Mouse (Mus musculus) MEL (cell line): ENCODE results near the gene She. TPM values are rescaled to one million over a fixed set of nuclear protein-coding genes. Genes with fewer than 3 reads are reported as not detected.

Experiments used
- DNase-seq: peaks from one replicate; pipeline ENCODE4 v3.0.0; 2011; ENCODE audit warnings: low read depth, low spot score
- H3K27ac ChIP-seq: 2 replicates; pipeline ENCODE4 v1.5.1; 2012; ENCODE audit warnings: low read depth, mild to moderate bottlenecking, control low read depth, low read length, moderate library complexity; ENCODE audit not compliant: control insufficient read depth
- H3K27me3 ChIP-seq, 2 experiments: fragments of 150-350 bp in 1 of 2; sonication (generic) in 1 of 2; 2 replicates each; pipeline ENCODE4 v1.6.1; 2012; ENCODE audit warnings: low read length in 2 of 2, mild to moderate bottlenecking in 2 of 2, improper control_type of control experiment in 1 of 2, moderate library complexity in 1 of 2; ENCODE audit not compliant: insufficient read depth in 2 of 2, control insufficient read depth in 1 of 2
- H3K36me3 ChIP-seq, 2 experiments: 2 replicates each; pipeline ENCODE4 v1.6.1; 2012 to 2014; ENCODE audit warnings: low read length in 2 of 2, improper control_type of control experiment in 1 of 2, inconsistent platforms in 1 of 2, mild to moderate bottlenecking in 1 of 2; ENCODE audit not compliant: insufficient read depth in 2 of 2, control insufficient read depth in 1 of 2
- H3K4me1 ChIP-seq, 2 experiments: fragments of 150-350 bp in 1 of 2; sonication (generic) in 1 of 2; 2 replicates each; pipeline ENCODE4 v1.6.1; 2012; ENCODE audit warnings: low read length in 2 of 2, improper control_type of control experiment in 1 of 2, mild to moderate bottlenecking in 1 of 2; ENCODE audit not compliant: insufficient read depth in 2 of 2, control insufficient read depth in 1 of 2
- H3K4me3 ChIP-seq, 2 experiments: fragments of 150-350 bp in 1 of 2; sonication (generic) in 1 of 2; 2 replicates each; pipeline ENCODE4 v1.5.1; 2012; ENCODE audit warnings: low read depth in 2 of 2, low read length in 2 of 2, mild to moderate bottlenecking in 2 of 2, moderate library complexity in 2 of 2, control low read depth in 1 of 2, improper control_type of control experiment in 1 of 2; ENCODE audit not compliant: control insufficient read depth in 1 of 2, insufficient read depth in 1 of 2
- H3K79me2 ChIP-seq: 2 replicates; pipeline ENCODE4 v1.6.1; 2012; ENCODE audit warnings: mild to moderate bottlenecking, low read length, moderate library complexity; ENCODE audit not compliant: control insufficient read depth, poor library complexity, insufficient read depth
- H3K9ac ChIP-seq: 2 replicates; pipeline ENCODE4 v1.6.1; 2012; ENCODE audit warnings: low read depth, mild to moderate bottlenecking, control low read depth, low read length, moderate library complexity; ENCODE audit not compliant: control insufficient read depth, poor library complexity, severe bottlenecking
- H3K9me3 ChIP-seq: fragments of 150-350 bp; sonication (generic); replicated peaks from 2 replicates; pipeline ENCODE4 v1.6.1; 2012; ENCODE audit warnings: mild to moderate bottlenecking, low read length, improper control_type of control experiment, moderate library complexity; ENCODE audit not compliant: insufficient read depth
- BHLHE40 ChIP-seq: IDR thresholded peaks from 2 replicates; pipeline ENCODE4 v1.6.1; 2012; ENCODE audit warnings: low read depth, mild to moderate bottlenecking, inconsistent platforms, low read length, improper control_type of control experiment, borderline replicate concordance
- CHD1 ChIP-seq: IDR thresholded peaks from 2 replicates; pipeline ENCODE4 v1.6.1; 2012; ENCODE audit warnings: low read depth, mild to moderate bottlenecking, inconsistent platforms, low read length, improper control_type of control experiment
- CHD2 ChIP-seq: IDR thresholded peaks from 2 replicates; pipeline ENCODE4 v1.6.1; 2011; ENCODE audit warnings: low read length, improper control_type of control experiment
- EP300 ChIP-seq, 2 experiments: IDR thresholded peaks; 2 replicates each; pipeline ENCODE4 v1.6.1; 2011; ENCODE audit warnings: improper control_type of control experiment in 2 of 2, low read length in 2 of 2, low read depth in 1 of 2, mild to moderate bottlenecking in 1 of 2
- ETS1 ChIP-seq: IDR thresholded peaks from 2 replicates; pipeline ENCODE4 v1.6.1; 2012; ENCODE audit warnings: low read depth, mild to moderate bottlenecking, inconsistent platforms, low read length, improper control_type of control experiment, moderate library complexity
- GABPA ChIP-seq: IDR thresholded peaks from 2 replicates; pipeline ENCODE4 v1.6.1; 2012; ENCODE audit warnings: low read depth, mild to moderate bottlenecking, inconsistent platforms, low read length, improper control_type of control experiment, moderate library complexity
- GATA1 ChIP-seq: IDR thresholded peaks from 2 replicates; pipeline ENCODE4 v1.6.1; 2011; ENCODE audit warnings: low read depth, low read length, improper control_type of control experiment
- HCFC1 ChIP-seq: IDR thresholded peaks from 2 replicates; pipeline ENCODE4 v1.6.1; 2012; ENCODE audit warnings: low read depth, mild to moderate bottlenecking, inconsistent platforms, low read length, improper control_type of control experiment, moderate library complexity
- MAX ChIP-seq: IDR thresholded peaks from 2 replicates; pipeline ENCODE4 v1.6.1; 2011; ENCODE audit warnings: low read length, improper control_type of control experiment
- MAZ ChIP-seq: IDR thresholded peaks from 2 replicates; pipeline ENCODE4 v1.6.1; 2012; ENCODE audit warnings: low read depth, mild to moderate bottlenecking, inconsistent platforms, low read length, improper control_type of control experiment
- MXI1 ChIP-seq: IDR thresholded peaks from 2 replicates; pipeline ENCODE4 v1.6.1; 2011; ENCODE audit warnings: mild to moderate bottlenecking, low read depth, low read length, improper control_type of control experiment
- NELFE ChIP-seq: IDR thresholded peaks from 2 replicates; pipeline ENCODE4 v1.6.1; 2011; ENCODE audit warnings: low read depth, low read length, improper control_type of control experiment
- NRF1 ChIP-seq: IDR thresholded peaks from 2 replicates; pipeline ENCODE4 v1.6.1; 2014; ENCODE audit warnings: low read depth, mild to moderate bottlenecking, inconsistent platforms, low read length, improper control_type of control experiment, moderate library complexity; ENCODE audit not compliant: poor library complexity, insufficient read depth, severe bottlenecking
- POLR2A ChIP-seq, 2 experiments: IDR thresholded peaks; 2 replicates each; pipeline ENCODE4 v1.6.1; 2011 to 2012; ENCODE audit warnings: low read length in 2 of 2, mild to moderate bottlenecking in 2 of 2, control low read depth in 1 of 2, improper control_type of control experiment in 1 of 2, low read depth in 1 of 2, moderate library complexity in 1 of 2; ENCODE audit not compliant: control insufficient read depth in 1 of 2, insufficient read depth in 1 of 2, poor library complexity in 1 of 2
- POLR2AphosphoS2 ChIP-seq: IDR thresholded peaks from 2 replicates; pipeline ENCODE4 v1.6.1; 2011; ENCODE audit warnings: low read length, improper control_type of control experiment
- RAD21 ChIP-seq: IDR thresholded peaks from 2 replicates; pipeline ENCODE4 v1.6.1; 2011; ENCODE audit warnings: mild to moderate bottlenecking, low read depth, low read length, improper control_type of control experiment
- RCOR1 ChIP-seq: IDR thresholded peaks from 2 replicates; pipeline ENCODE4 v1.6.1; 2012; ENCODE audit warnings: low read depth, mild to moderate bottlenecking, inconsistent platforms, low read length, improper control_type of control experiment
- SIN3A ChIP-seq: IDR thresholded peaks from 2 replicates; pipeline ENCODE4 v1.6.1; 2012; ENCODE audit warnings: low read length, improper control_type of control experiment, inconsistent platforms
- SMC3 ChIP-seq: IDR thresholded peaks from 2 replicates; pipeline ENCODE4 v1.6.1; 2011; ENCODE audit warnings: low read depth, low read length, improper control_type of control experiment
- TBP ChIP-seq: IDR thresholded peaks from 2 replicates; pipeline ENCODE4 v1.8.0; 2011; ENCODE audit warnings: low read depth, low read length, improper control_type of control experiment
- TCF12 ChIP-seq: IDR thresholded peaks from 2 replicates; pipeline ENCODE4 v1.6.1; 2014; ENCODE audit warnings: low read depth, mild to moderate bottlenecking, inconsistent platforms, low read length, improper control_type of control experiment, moderate library complexity
- USF1 ChIP-seq: IDR thresholded peaks from 2 replicates; pipeline ENCODE4 v1.6.1; 2014; ENCODE audit warnings: low read depth, mild to moderate bottlenecking, inconsistent platforms, low read length, improper control_type of control experiment, moderate library complexity
- USF2 ChIP-seq, 2 experiments: IDR thresholded peaks; 2 replicates each; pipeline ENCODE4 v1.6.1; 2011 to 2012; ENCODE audit warnings: improper control_type of control experiment in 2 of 2, low read length in 2 of 2, borderline replicate concordance in 1 of 2, inconsistent platforms in 1 of 2, low read depth in 1 of 2, mild to moderate bottlenecking in 1 of 2; ENCODE audit not compliant: insufficient read depth in 1 of 2
- ZC3H11A ChIP-seq: IDR thresholded peaks from 2 replicates; pipeline ENCODE4 v1.6.1; 2012; ENCODE audit warnings: low read depth, mild to moderate bottlenecking, inconsistent platforms, low read length, improper control_type of control experiment
- ZKSCAN1 ChIP-seq: IDR thresholded peaks from 2 replicates; pipeline ENCODE4 v1.6.1; 2012; ENCODE audit warnings: low read depth, mild to moderate bottlenecking, inconsistent platforms, low read length, improper control_type of control experiment, moderate library complexity
- ZNF384 ChIP-seq: IDR thresholded peaks from 2 replicates; pipeline ENCODE4 v1.6.1; 2012; ENCODE audit warnings: low read depth, mild to moderate bottlenecking, inconsistent platforms, low read length, improper control_type of control experiment
- polyA plus RNA-seq, 2 experiments: library from polyadenylated mRNA; stranded (reverse) in 1 of 2; unstranded in 1 of 2; fragments of >175 nt in 1 of 2; fragments of >200 nt in 1 of 2; gene quantifications; 2 replicates each; pipeline versions ENCODE4 v1.2.1 to v1.2.4; 2012; ENCODE audit warnings: low replicate concordance in 2 of 2, low read depth in 1 of 2; ENCODE audit not compliant: insufficient read length in 2 of 2, insufficient read depth in 1 of 2, missing spikeins in 1 of 2
- total RNA-seq: library from RNA; depleted of rRNA; stranded (reverse); fragments of 300-350 nt; gene quantifications from 2 replicates; pipeline ENCODE4 v1.2.3, GENCODE M21; 2012

Gene She
- total and polyA plus RNA-seq, 3 experiments, result 3.3 to 3.5 TPM; not detected in 1

DNA sequence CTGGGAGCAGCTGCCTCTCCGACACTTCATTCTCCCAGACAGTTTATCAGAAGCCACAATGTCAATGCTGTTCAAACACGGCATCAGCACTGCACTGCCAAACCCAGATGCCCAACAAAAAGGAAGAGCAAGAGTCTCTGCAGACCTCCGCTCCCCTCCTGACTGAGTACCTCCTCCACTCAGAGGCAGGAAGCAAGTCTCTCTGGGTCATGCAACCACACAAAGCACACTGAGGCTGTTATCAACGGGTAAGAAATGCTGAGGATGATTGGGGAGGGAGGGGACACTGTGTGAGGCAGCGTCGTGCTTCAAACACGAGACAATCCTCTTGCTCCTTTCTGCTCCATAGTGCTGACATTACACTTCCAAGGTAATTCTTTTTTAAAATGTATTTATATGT lies 11.3 kb upstream of the She start:
- H3K4me3 ChIP-seq, result peak overlapping the region; percentile 55 to 64
- TF ChIP-seq USF2 (IDR thresholded peaks at IDR 0.05; ENCODE audit: borderline replicate concordance in 1 of 2, insufficient read depth in 1 of 2, low read depth in 1 of 2, low read length in 2 of 2) (no peak), TBP (no peak), RCOR1 (peak; percentile 56; the same call in 1 of the 2 replicates), MXI1 (peak; percentile 56), MAX (peak; percentile 65; the same call in 1 of the 2 replicates), SIN3A (peak; percentile 57; the same call in 1 of the 2 replicates), BHLHE40 (0 out of 2 replicates have a peak, but pooled peaks have one; percentile 16), MAZ (peak; percentile 53; the same call in 1 of the 2 replicates), CHD2 (no peak), CHD1 (0 out of 2 replicates have a peak, but pooled peaks have one; percentile 5), ZNF384 (no peak), HCFC1 (no peak), EP300 (IDR thresholded peaks at IDR 0.05; ENCODE audit: low read depth in 1 of 2, low read length in 2 of 2) (peak in 1 of 2 experiments; percentile 5; a peak in 1 of 4 replicates)
- H3K79me2 ChIP-seq, result peaks cover 1% of the 10 kb centered on the region; the same call in 1 of the 2 replicates
- H3K9ac ChIP-seq, result peak overlapping the region; percentile 75
- DNase-seq, result peak; percentile 82
- peak overlapping the region; percentile 94 for H3K27ac ChIP-seq
- H3K27me3 ChIP-seq, result no peaks in the 10 kb centered on the region
- peaks cover 18 to 44% of the 10 kb centered on the region in 2 experiments for H3K4me1 ChIP-seq
- peaks cover 0 to 32% of the 10 kb centered on the region in 2 experiments; a peak in 2 of 4 replicates for H3K36me3 ChIP-seq
- H3K9me3 ChIP-seq, result no peaks in the 10 kb centered on the region

DNA sequence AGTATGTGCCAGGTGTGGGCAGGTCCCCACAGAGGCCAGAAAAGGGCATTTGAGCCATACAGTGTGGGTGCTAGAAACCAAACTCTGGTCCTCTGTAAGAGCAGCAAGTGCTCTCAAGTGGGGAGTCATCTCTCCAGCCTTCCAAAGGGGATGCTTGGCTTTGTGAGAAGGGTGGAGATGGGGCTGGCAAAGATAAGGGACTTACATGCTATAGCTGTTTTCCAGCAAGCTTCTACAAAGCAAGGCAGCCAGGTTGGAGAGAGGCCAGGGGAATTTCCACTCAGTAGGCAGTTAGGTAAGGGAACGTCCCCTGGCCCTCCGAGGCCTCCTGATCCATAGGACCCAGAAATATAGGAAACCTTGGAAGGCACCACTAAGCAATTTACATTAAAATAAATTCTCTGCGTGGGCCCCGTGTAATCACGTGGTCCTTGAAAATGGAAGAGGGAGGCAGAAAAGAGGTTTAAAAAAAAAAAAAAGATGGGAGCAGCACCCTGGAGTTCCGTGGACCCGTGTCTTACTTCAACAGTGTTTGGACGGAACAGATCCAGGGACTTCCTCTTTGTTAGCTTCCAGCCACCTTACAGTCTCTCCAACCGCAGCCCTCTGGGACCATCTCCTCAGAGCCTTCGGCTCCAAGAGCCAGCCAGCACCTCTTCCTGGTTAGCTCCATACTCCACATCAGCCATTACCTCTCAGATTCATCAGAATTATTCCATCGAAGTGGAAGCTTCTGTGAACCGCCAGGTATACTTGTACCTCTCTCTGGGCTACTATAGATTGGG lies 10.7 kb upstream of the She start:
- Histone ChIP-seq H3K27ac (peak overlapping the region; percentile 94), H3K4me1 (peaks cover 21 to 48% of the 10 kb centered on the region in 2 experiments), H3K36me3 (peaks cover 0 to 37% of the 10 kb centered on the region in 2 experiments; a peak in 2 of 4 replicates), H3K4me3 (peak overlapping the region; percentile 55 to 64), H3K79me2 (peaks cover 1% of the 10 kb centered on the region; the same call in 1 of the 2 replicates)
- no peak for TF ChIP-seq ETS1
- peak; percentile 20; the same call in 1 of the 2 replicates for TF ChIP-seq ZNF384
- TF ChIP-seq SIN3A, result peak; percentile 26
- TF ChIP-seq TCF12, result 0 out of 2 replicates have a peak, but pooled peaks have one; percentile 30
- TF ChIP-seq POLR2A (IDR thresholded peaks at IDR 0.05; ENCODE audit: control insufficient read depth in 1 of 2, insufficient read depth in 1 of 2, low read depth in 1 of 2, low read length in 2 of 2, poor library complexity in 1 of 2), result peak in 1 of 2 experiments; percentile 44; a peak in 2 of 4 replicates
- no peak for TF ChIP-seq BHLHE40
- TF ChIP-seq RCOR1, result 0 out of 2 replicates have a peak, but pooled peaks have one; percentile 4
- no peak for TF ChIP-seq SMC3
- peak; percentile 75 for TF ChIP-seq USF1
- TF ChIP-seq EP300 (IDR thresholded peaks at IDR 0.05; ENCODE audit: low read depth in 1 of 2, low read length in 2 of 2), result peak in 1 of 2 experiments; percentile 45; a peak in 1 of 4 replicates
- TF ChIP-seq POLR2AphosphoS2, result no peak
- peak; percentile 61 for TF ChIP-seq GATA1
- TF ChIP-seq MXI1, result peak; percentile 34
- TF ChIP-seq MAX, result peak; percentile 73
- TF ChIP-seq ZKSCAN1, result no peak
- TF ChIP-seq GABPA, result no peak
- no peak for TF ChIP-seq NRF1
- no peak for TF ChIP-seq RAD21
- peak; percentile 46 for TF ChIP-seq NELFE
- 0 out of 2 replicates have a peak, but pooled peaks have one; percentile 24 for TF ChIP-seq ZC3H11A
- 0 out of 2 replicates have a peak, but pooled peaks have one; percentile 45 for TF ChIP-seq TBP
- TF ChIP-seq, all 39 proteins: peak for 13
- DNase-seq, result peak; percentile 89
- Histone ChIP-seq H3K27me3 (no peaks in the 10 kb centered on the region), H3K9ac (peak overlapping the region; percentile 75), H3K9me3 (no peaks in the 10 kb centered on the region)
